Mouse (Mus musculus): ENCODE data around the gene Phxr2. TPM values are rescaled to one million over a fixed set of nuclear protein-coding genes. Genes with fewer than 3 reads are reported as not detected.

Gene Phxr2
- total RNA-seq, 2 experiments from 2014 or later, result not detected

- intact Hi-C loops (cut with DNase I), result loop anchor here (10.0 kb wide), 1 partner anchor 468 kb away; no protein-coding TSS in a partner anchor
- no peak for DNase-seq
Measured at GRCm38 (mm10) chr10:99106311-99106702, 19.8 kb downstream of the Phxr2 start.

- DNase-seq, result no peak
- intact Hi-C loops (cut with DNase I), result loop anchor here (10.0 kb wide), 1 partner anchor 469 kb away; no protein-coding TSS in a partner anchor
Measured at GRCm38 (mm10) chr10:99105522-99105921, 20.6 kb downstream of the Phxr2 start.

- peak; percentile 19 for DNase-seq
- intact Hi-C loops (cut with DNase I), result no loop called here
Measured at GRCm38 (mm10) chr10:99097374-99097773, 28.8 kb downstream of the Phxr2 start.

- no peak for DNase-seq
- intact Hi-C loops (cut with DNase I), result no loop called here
Measured at GRCm38 (mm10) chr10:99095114-99095513, 31.0 kb downstream of the Phxr2 start.

- DNase-seq, result no peak
- intact Hi-C loops (cut with DNase I), result no loop called here
Measured at GRCm38 (mm10) chr10:99093364-99093763, 32.8 kb downstream of the Phxr2 start.

- intact Hi-C loops (cut with DNase I), result loop anchor here (10.0 kb wide), 1 partner anchor 1375 kb away; no protein-coding TSS in a partner anchor
- DNase-seq, result no peak
Measured at GRCm38 (mm10) chr10:99089906-99090305, 36.2 kb downstream of the Phxr2 start.

GRCm38 (mm10) chr10:99086029-99086428 lies 40.1 kb downstream of the Phxr2 start:
- intact Hi-C loops (cut with DNase I), result loop anchor here (10.0 kb wide), 1 partner anchor 1371 kb away; no protein-coding TSS in a partner anchor
- no peak for DNase-seq

GRCm38 (mm10) chr10:99085240-99085587 lies 40.9 kb downstream of the Phxr2 start:
- DNase-seq, result no peak
- intact Hi-C loops (cut with DNase I), result loop anchor here (10.0 kb wide), 1 partner anchor 1370 kb away; no protein-coding TSS in a partner anchor

- DNase-seq, result peak; percentile 93
- intact Hi-C loops (cut with DNase I), result loop anchor here (10.0 kb wide), 1 partner anchor 1370 kb away; no protein-coding TSS in a partner anchor
Measured at GRCm38 (mm10) chr10:99084397-99085239, 41.5 kb downstream of the Phxr2 start.

- intact Hi-C loops (cut with DNase I), result loop anchor here (10.0 kb wide), 1 partner anchor 1369 kb away; no protein-coding TSS in a partner anchor
- DNase-seq, result peak; percentile 77
Measured at GRCm38 (mm10) chr10:99083431-99084003, 42.6 kb downstream of the Phxr2 start.

- DNase-seq, result no peak
- intact Hi-C loops (cut with DNase I), result loop anchor here (10.0 kb wide), 1 partner anchor 1367 kb away; no protein-coding TSS in a partner anchor
Measured at GRCm38 (mm10) chr10:99081569-99081990, 44.5 kb downstream of the Phxr2 start.

GRCm38 (mm10) chr10:99078621-99079020 lies 47.5 kb downstream of the Phxr2 start:
- DNase-seq, result no peak
- intact Hi-C loops (cut with DNase I), result no loop called here

GRCm38 (mm10) chr10:99076113-99076895 lies 49.8 kb downstream of the Phxr2 start:
- no peak for DNase-seq
- intact Hi-C loops (cut with DNase I), result no loop called here

Other genes with a start within 250 kb of the Phxr2 start
- 100 to 1,000 TPM; 448 to 466 TPM for gene Atp2b1, start 211.9 kb downstream of the Phxr2 start, total RNA-seq (2021)
- gene Poc1b, start 19.3 kb downstream of the Phxr2 start, total RNA-seq (2021), result 10 to 100 TPM; 13.3 to 14.8 TPM
- 1 to 10 TPM; 4.0 to 4.1 TPM for gene Galnt4, start 18.2 kb downstream of the Phxr2 start, total RNA-seq (2021)
- gene Dusp6, start 136.9 kb upstream of the Phxr2 start, total RNA-seq (2021), result 10 to 100 TPM; 52.6 to 53.1 TPM